27 mouse cellular contexts compared by ENCODE assay signal in the genomic region with DNA sequence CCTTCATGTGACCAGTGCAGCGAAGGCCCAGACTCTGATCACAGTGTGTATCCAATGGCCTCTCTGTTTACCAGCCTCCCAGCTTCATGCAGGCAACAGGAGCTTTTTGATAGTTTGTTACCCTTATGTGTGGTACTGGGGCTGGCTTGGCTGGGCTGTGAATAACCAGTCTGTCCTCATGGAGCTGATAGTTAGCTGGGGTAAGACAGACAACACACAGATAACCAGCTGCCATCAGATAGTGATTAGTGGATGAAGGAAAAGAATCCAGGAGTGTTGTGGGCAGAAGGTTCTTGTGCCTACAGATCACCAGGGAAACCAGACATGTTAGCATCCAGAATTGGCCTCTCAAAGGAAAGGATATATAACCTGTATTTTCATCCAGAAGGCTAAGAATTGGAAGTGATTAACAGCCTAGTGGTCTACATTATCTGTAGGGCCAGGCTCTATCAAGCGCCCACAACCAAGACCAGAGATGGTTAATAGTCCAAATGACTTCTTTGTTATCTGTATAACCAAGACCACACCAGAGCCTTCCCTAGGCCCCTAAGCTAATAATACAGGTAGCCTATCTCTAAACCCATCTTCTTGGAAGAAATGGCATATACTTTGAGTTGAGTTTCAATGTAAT. TPM values are rescaled to one million over a fixed set of nuclear protein-coding genes. Genes with fewer than 3 reads are reported as not detected.
DNase-seq lines count a peak whose midpoint lies in the region; ATAC-seq lines count a peak whose summit lies in the region.
"Had no signal": no experiment of that assay in that cellular context is flagged by ENCODE, and none has a peak within 500 bp of the region (broad histone marks: within the 10 kb centered on the region; RNA-seq: fewer than 3 reads in every experiment).

No protein-coding gene starts in this region.

- no peaks in the 10 kb centered on the region for H3K27me3 ChIP-seq in liver, embryonic 13.5 days
- H3K27me3 ChIP-seq in liver, embryonic 16.5 days (ENCODE audit: control insufficient read depth, insufficient read depth, low read depth, low read length) = no peaks in the 10 kb centered on the region
- H3K27me3 ChIP-seq: embryonic facial prominence, embryonic 12.5 days; embryonic facial prominence, embryonic 15.5 days; heart, embryonic 12.5 days; heart, embryonic 15.5 days; hindbrain, embryonic 13.5 days had no signal

- H3K4me3 ChIP-seq in liver, embryonic 13.5 days (replicated peaks) = no peak overlapping the region
- no peak overlapping the region for H3K4me3 ChIP-seq in liver, embryonic 16.5 days (ENCODE audit: low read depth, low read length)
- H3K4me3 ChIP-seq: embryonic facial prominence, embryonic 12.5 days; embryonic facial prominence, embryonic 15.5 days; gastrocnemius, adult 2 months; heart, embryonic 12.5 days; heart, embryonic 15.5 days; hindbrain, embryonic 10.5 days; hindbrain, embryonic 13.5 days had no signal

- H3K4me1 ChIP-seq in liver, embryonic 13.5 days (replicated peaks) = peaks cover 28% of the 10 kb centered on the region
- H3K4me1 ChIP-seq in liver, embryonic 16.5 days (ENCODE audit: control insufficient read depth, low read depth, low read length) = no peaks in the 10 kb centered on the region; the same call in 1 of the 2 replicates
- H3K4me1 ChIP-seq: embryonic facial prominence, embryonic 12.5 days; embryonic facial prominence, embryonic 15.5 days; heart, embryonic 12.5 days; heart, embryonic 15.5 days; hindbrain, embryonic 10.5 days; hindbrain, embryonic 13.5 days had no signal

- H3K9me3 ChIP-seq in liver, embryonic 13.5 days (replicated peaks) = no peaks in the 10 kb centered on the region
- no peaks in the 10 kb centered on the region for H3K9me3 ChIP-seq in liver, embryonic 16.5 days (replicated peaks; ENCODE audit: control insufficient read depth, low read length)
- H3K9me3 ChIP-seq: embryonic facial prominence, embryonic 12.5 days; embryonic facial prominence, embryonic 15.5 days; heart, embryonic 15.5 days; hindbrain, embryonic 10.5 days; hindbrain, embryonic 13.5 days had no signal

- WGBS in liver, embryonic 13.5 days (ENCODE audit: insufficient replicate concordance) = 45% methylated on average over 2 of the region's 2 CpGs
- WGBS in liver, embryonic 16.5 days (ENCODE audit: insufficient replicate concordance) = 55% methylated on average over 2 of the region's 2 CpGs

- ATAC-seq in common myeloid progenitor, adult 5-6 weeks (replicated peaks; ENCODE audit: low read depth, poor library complexity, severe bottlenecking) = 0 out of 2 replicates have a peak, but pooled peaks have one; percentile 25
- peak; percentile 90 for ATAC-seq in liver, embryonic 13.5 days (ENCODE audit: low read depth)
- peak; percentile 75 for ATAC-seq in liver, embryonic 16.5 days (ENCODE audit: low read depth)
- ATAC-seq in megakaryocyte-erythroid progenitor cell, adult 5-6 weeks (replicated peaks; ENCODE audit: low FRiP score, low TSS enrichment, poor library complexity, severe bottlenecking) = peak; percentile 91
- ATAC-seq: activated CD4-positive, CD25-positive, alpha-beta regulatory T cell, adult 4 months; CD4-positive, CD25-positive, alpha-beta regulatory T cell, adult 4 months; forebrain, embryonic 14.5 days; forebrain, postnatal 0 days; hindbrain, embryonic 16.5 days had no signal

- H3K4me2 ChIP-seq in liver, embryonic 13.5 days = peak overlapping the region; percentile 36
- no peak overlapping the region for H3K4me2 ChIP-seq in liver, embryonic 16.5 days (ENCODE audit: low read depth, low read length)
- H3K4me2 ChIP-seq: embryonic facial prominence, embryonic 12.5 days; embryonic facial prominence, embryonic 15.5 days; heart, embryonic 12.5 days; heart, embryonic 15.5 days; hindbrain, embryonic 13.5 days had no signal

- no peak for DNase-seq in liver, embryonic 13.5 days
- DNase-seq in kidney, adult 8-10 months = no peak
- no peak for DNase-seq in right cerebral cortex, postnatal 4 days
- DNase-seq in testis, postnatal 10 days (ENCODE audit: low spot score) = no peak
- DNase-seq: adrenal gland, adult 8-10 months; adrenal gland, postnatal 25 days; cerebellum, adult 11-12 months; cerebellum, adult 8-10 months; cerebellum, postnatal 14 days; forebrain, postnatal 0 days; gastrocnemius, adult 2 months; gastrocnemius, postnatal 14 days; heart, postnatal 10 days; heart, postnatal 36 days had no signal

- H3K9ac ChIP-seq in liver, embryonic 13.5 days = peak overlapping the region; percentile 26; the same call in 1 of the 2 replicates
- H3K9ac ChIP-seq in liver, embryonic 16.5 days (ENCODE audit: low read depth, low read length) = no peak overlapping the region
- H3K9ac ChIP-seq: embryonic facial prominence, embryonic 12.5 days; embryonic facial prominence, embryonic 15.5 days; forebrain, postnatal 0 days; heart, embryonic 12.5 days; heart, embryonic 15.5 days; hindbrain, embryonic 13.5 days had no signal

- peak overlapping the region; percentile 56 for H3K27ac ChIP-seq in liver, embryonic 13.5 days
- no peak overlapping the region for H3K27ac ChIP-seq in liver, embryonic 16.5 days (ENCODE audit: low read length)
- H3K27ac ChIP-seq: embryonic facial prominence, embryonic 12.5 days; embryonic facial prominence, embryonic 15.5 days; gastrocnemius, adult 2 months; heart, embryonic 15.5 days; hindbrain, embryonic 10.5 days; hindbrain, embryonic 13.5 days had no signal

- peaks cover 74% of the 10 kb centered on the region for H3K36me3 ChIP-seq in liver, embryonic 13.5 days
- H3K36me3 ChIP-seq in liver, embryonic 16.5 days (ENCODE audit: control insufficient read depth, insufficient read depth) = peaks cover 11% of the 10 kb centered on the region

RNA-seq across cellular contexts. Expression of a gene that starts 12.9 kb away (rescaled TPM):
- total RNA-seq in common myeloid progenitor, adult 5-6 weeks (2017) = 35.9 and 36.3 TPM in 2 replicates
- 18.4 and 21.6 TPM in 2 replicates for polyA plus RNA-seq in liver, embryonic 13.5 days (2015; fragmentation: Nextera tagmentation; extraction: Ambion mirVana)
- polyA plus RNA-seq in liver, embryonic 16.5 days (2015; fragmentation: Nextera tagmentation; extraction: Ambion mirVana) = 10.7 and 11.3 TPM in 2 replicates
- 36.0 and 45.4 TPM in 2 replicates for total RNA-seq in megakaryocyte-erythroid progenitor cell, adult 5-6 weeks (2014; fragmentation: Nextera tagmentation)
- total RNA-seq in megakaryocyte-erythroid progenitor cell, adult 5-6 weeks (2017) = 58.1 and 73.2 TPM in 2 replicates

RNA-seq across cellular contexts. Expression of a gene that starts 33.4 kb away (rescaled TPM):
- 62.3 and 69.6 TPM in 2 replicates for total RNA-seq in common myeloid progenitor, adult 5-6 weeks (2017)
- 32.6 and 35.2 TPM in 2 replicates for polyA plus RNA-seq in liver, embryonic 13.5 days (2015; fragmentation: Nextera tagmentation; extraction: Ambion mirVana)
- 30.8 and 32.6 TPM in 2 replicates for polyA plus RNA-seq in liver, embryonic 16.5 days (2015; fragmentation: Nextera tagmentation; extraction: Ambion mirVana)
- total RNA-seq in megakaryocyte-erythroid progenitor cell, adult 5-6 weeks (2014; fragmentation: Nextera tagmentation) = 42.3 and 47.2 TPM in 2 replicates
- total RNA-seq in megakaryocyte-erythroid progenitor cell, adult 5-6 weeks (2017) = 25.6 and 64.9 TPM in 2 replicates

Comparison
In these comparisons a context has a peak if more than half of its experiments do, and no peak if none do; other contexts are left out.
1. ATAC-seq: peak in every context shown above with its lines; median percentile 91 in megakaryocyte-erythroid progenitor cell, adult 5-6 weeks; 90 in liver, embryonic 13.5 days; 75 in liver, embryonic 16.5 days; 25 in common myeloid progenitor, adult 5-6 weeks.